ENCODE assay signal across 16 mouse cellular contexts in the genomic region with DNA sequence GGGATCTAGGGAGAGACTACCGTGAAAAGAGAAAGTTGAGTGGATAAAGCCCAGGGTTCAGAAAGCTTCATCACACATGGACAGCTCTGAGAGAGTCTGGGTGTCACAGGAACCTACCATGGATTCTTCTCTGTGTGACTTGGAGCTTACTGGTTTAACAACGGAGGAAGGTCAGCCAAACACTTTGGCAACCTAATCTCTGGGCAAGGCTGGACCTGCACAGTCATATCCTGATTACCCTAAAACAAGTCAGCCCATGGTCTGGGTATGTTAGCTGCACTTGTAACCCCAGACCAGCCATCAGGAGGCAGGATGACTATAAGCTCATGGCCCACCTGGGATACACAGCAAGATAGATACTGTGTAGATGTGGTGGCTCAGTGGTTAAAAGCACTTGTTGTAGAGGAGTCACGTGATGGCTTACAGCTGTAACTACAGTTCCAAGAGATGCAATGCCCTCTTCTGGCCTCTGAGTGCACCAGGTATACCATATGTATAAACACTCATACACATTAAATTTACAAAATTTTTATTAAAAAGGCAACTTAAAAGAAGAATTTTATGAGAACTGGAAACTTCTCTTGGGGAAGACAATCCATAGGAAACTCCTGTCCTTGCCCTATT.
A peak's percentile ranks its signal among the peaks of the same experiment; 100 is the strongest.
DNase-seq lines count a peak whose midpoint lies in the region; ATAC-seq and TF ChIP-seq lines count a peak whose summit lies in the region.
"Had no signal": no experiment of that assay in that cellular context is flagged by ENCODE, and none has a peak within 500 bp of the region (broad histone marks: within the 10 kb centered on the region; RNA-seq: fewer than 3 reads in every experiment).

No protein-coding gene starts in this region.

- peak; percentile 30; the same call in 1 of the 2 replicates for TF ChIP-seq CTCF in liver, embryonic 14.5 days (IDR thresholded peaks at IDR 0.05; ENCODE audit: low read depth)
- TF ChIP-seq CTCF in CH12.LX (conservative IDR thresholded peaks at IDR 0.05 in 1 of 2, IDR thresholded peaks at IDR 0.05 in 1 of 2; ENCODE audit: low read depth in 2 of 2, low read length in 2 of 2): peak; percentile 12 to 58; a peak in 2 of 4 replicates

- no peaks in the 10 kb centered on the region for H3K9me3 ChIP-seq in liver, embryonic 14.5 days (ENCODE audit: control insufficient read depth, low read length)
- no peaks in the 10 kb centered on the region for H3K9me3 ChIP-seq in liver, embryonic 12.5 days (replicated peaks)
- no peaks in the 10 kb centered on the region for H3K9me3 ChIP-seq in CH12.LX (replicated peaks; ENCODE audit: low read length)
- H3K9me3 ChIP-seq: heart, embryonic 15.5 days; hindbrain, embryonic 15.5 days had no signal

- no peaks in the 10 kb centered on the region for H3K27me3 ChIP-seq in liver, embryonic 14.5 days (ENCODE audit: control insufficient read depth, insufficient read depth, low read length)
- no peaks in the 10 kb centered on the region for H3K27me3 ChIP-seq in liver, embryonic 12.5 days (replicated peaks)
- no peaks in the 10 kb centered on the region for H3K27me3 ChIP-seq in CH12.LX (replicated peaks)
- no peaks in the 10 kb centered on the region for H3K27me3 ChIP-seq in splenic B cell, adult 2 months (ENCODE audit: control insufficient read depth, insufficient read depth, low read length, poor library complexity, severe bottlenecking)
- H3K27me3 ChIP-seq: heart, embryonic 15.5 days; hindbrain, embryonic 15.5 days had no signal

- no peak for ATAC-seq in liver, embryonic 14.5 days (ENCODE audit: insufficient read depth)
- no peak for ATAC-seq in liver, embryonic 12.5 days
- ATAC-seq in activated CD4-positive, CD25-positive, alpha-beta regulatory T cell, adult 4 months: peak; percentile 46
- ATAC-seq in granulocyte monocyte progenitor cell, adult 5-6 weeks (replicated peaks; ENCODE audit: poor library complexity, severe bottlenecking): no peak; the same call in 1 of the 2 replicates

- H3K27ac ChIP-seq in liver, embryonic 14.5 days: no peak overlapping the region
- H3K27ac ChIP-seq in liver, embryonic 12.5 days: no peak overlapping the region
- H3K27ac ChIP-seq in CH12.LX (ENCODE audit: insufficient read depth, low read depth): no peak overlapping the region
- H3K27ac ChIP-seq: heart, embryonic 15.5 days; hindbrain, embryonic 15.5 days; macrophage had no signal

- dilution Hi-C loops in CH12.LX (cut with MboI; ENCODE audit: extremely low pct_ligation_motif_present, extremely low pct_unique_long_range_greater_than_20kb, low sequenced_read_pairs): no loop called here

- H3K79me2 ChIP-seq in CH12.LX (replicated peaks; ENCODE audit: control insufficient read depth, extremely low read depth, insufficient read depth, poor library complexity, severe bottlenecking): no peaks in the 10 kb centered on the region

- no peak overlapping the region for H3K4me2 ChIP-seq in liver, embryonic 14.5 days (ENCODE audit: low read depth)
- H3K4me2 ChIP-seq in liver, embryonic 12.5 days: no peak overlapping the region
- H3K4me2 ChIP-seq in CH12.LX (ENCODE audit: insufficient read depth, low read depth, poor library complexity, severe bottlenecking): peak overlapping the region; percentile 31; the same call in 1 of the 2 replicates
- H3K4me2 ChIP-seq: heart, embryonic 15.5 days; hindbrain, embryonic 15.5 days had no signal

- DNase-seq in liver, embryonic 14.5 days (ENCODE audit: low read depth in 3 of 3, low spot score in 3 of 3): no peak
- peak; percentile 27 for DNase-seq in CH12.LX (ENCODE audit: extremely low read depth)
- DNase-seq in splenic B cell, adult 2 months (ENCODE audit: low read depth, low spot score): peak; percentile 19
- DNase-seq in T-cell, adult 2 months (ENCODE audit: low spot score): no peak
- DNase-seq: adrenal gland, adult 8-10 months; cerebellum, adult 9-11 months; gastrocnemius, postnatal 36 days; kidney, adult 9 months; left cerebral cortex, postnatal 4 days; thymus, adult 18-20 months had no signal

- peak; percentile 44 for TF ChIP-seq RAD21 in CH12.LX (IDR thresholded peaks at IDR 0.05; ENCODE audit: low read depth, low read length)

- no peak for TF ChIP-seq POLR2A in CH12.LX (IDR thresholded peaks at IDR 0.05; ENCODE audit: low read depth, low read length)

- TF ChIP-seq EP300 in liver, embryonic 14.5 days (IDR thresholded peaks at IDR 0.05; ENCODE audit: low read depth): no peak
- no peak for TF ChIP-seq EP300 in CH12.LX (IDR thresholded peaks at IDR 0.05; ENCODE audit: low read length)

- no peak overlapping the region for H3K4me3 ChIP-seq in liver, embryonic 14.5 days (ENCODE audit: insufficient read depth in 1 of 2, low read depth in 2 of 2, low read length in 2 of 2)
- no peak overlapping the region for H3K4me3 ChIP-seq in liver, embryonic 12.5 days
- no peak overlapping the region for H3K4me3 ChIP-seq in CH12.LX (replicated peaks in 1 of 3; ENCODE audit: low read depth in 2 of 3, low read length in 2 of 3, poor library complexity in 1 of 3)
- H3K4me3 ChIP-seq: heart, embryonic 15.5 days; hindbrain, embryonic 15.5 days had no signal

- no peak overlapping the region for H3K9ac ChIP-seq in liver, embryonic 14.5 days (replicated peaks)
- no peak overlapping the region for H3K9ac ChIP-seq in liver, embryonic 12.5 days
- no peak overlapping the region for H3K9ac ChIP-seq in CH12.LX (ENCODE audit: insufficient read depth, low read depth)
- H3K9ac ChIP-seq: heart, embryonic 15.5 days; hindbrain, embryonic 15.5 days had no signal

- H3K36me3 ChIP-seq in liver, embryonic 14.5 days (replicated peaks; ENCODE audit: control insufficient read depth, insufficient read depth, low read depth): no peaks in the 10 kb centered on the region
- no peaks in the 10 kb centered on the region for H3K36me3 ChIP-seq in liver, embryonic 12.5 days
- no peaks in the 10 kb centered on the region for H3K36me3 ChIP-seq in CH12.LX (replicated peaks in 1 of 2; ENCODE audit: control insufficient read depth in 1 of 2, insufficient read depth in 1 of 2, low read length in 1 of 2)
- H3K36me3 ChIP-seq in splenic B cell, adult 2 months (ENCODE audit: control insufficient read depth, insufficient read depth, low read length, poor library complexity, severe bottlenecking): no peaks in the 10 kb centered on the region
- H3K36me3 ChIP-seq: heart, embryonic 15.5 days; hindbrain, embryonic 15.5 days had no signal

- peaks cover 7 to 15% of the 10 kb centered on the region in 2 experiments for H3K4me1 ChIP-seq in liver, embryonic 14.5 days (replicated peaks; ENCODE audit: control insufficient read depth in 2 of 2, insufficient read depth in 2 of 2, low read length in 1 of 2)
- peaks cover 34% of the 10 kb centered on the region for H3K4me1 ChIP-seq in liver, embryonic 12.5 days
- H3K4me1 ChIP-seq in CH12.LX (ENCODE audit: control insufficient read depth in 1 of 2, insufficient read depth in 2 of 2): peaks cover 0 to 8% of the 10 kb centered on the region in 2 experiments; a peak in 2 of 4 replicates
- H3K4me1 ChIP-seq: hindbrain, embryonic 15.5 days had no signal

- in situ Hi-C loops in CH12.LX (cut with MboI; ENCODE audit: low pct_ligation_motif_present, low pct_unique_long_range_greater_than_20kb, low sequenced_read_pairs): loop anchor here (25.0 kb wide), 1 partner anchor 316 kb away; no protein-coding TSS in a partner anchor

- 61% methylated on average over 3 of the region's 3 CpGs for WGBS in liver, embryonic 14.5 days (ENCODE audit: insufficient replicate concordance)
- 64% methylated on average over 3 of the region's 3 CpGs for WGBS in liver, embryonic 12.5 days (ENCODE audit: insufficient replicate concordance)

TF ChIP-seq in CH12.LX, 34 proteins besides CTCF, POLR2A, EP300 and RAD21:
- no peak for TF ChIP-seq RCOR1 (conservative IDR thresholded peaks at IDR 0.05; ENCODE audit: low read depth, low read length)
- peak; percentile 84 for TF ChIP-seq USF1 (IDR thresholded peaks at IDR 0.05; ENCODE audit: low read depth, low read length)
- TF ChIP-seq E2F4 (IDR thresholded peaks at IDR 0.05; ENCODE audit: insufficient replicate concordance, low read depth, low read length): no peak
- peak; percentile 52 for TF ChIP-seq SMC3 (IDR thresholded peaks at IDR 0.05; ENCODE audit: low read depth, low read length)
- peak; percentile 85 for TF ChIP-seq BHLHE40 (IDR thresholded peaks at IDR 0.05; ENCODE audit: low read depth, low read length)
- peak; percentile 80 for TF ChIP-seq USF2 (conservative IDR thresholded peaks at IDR 0.05; ENCODE audit: low read depth, low read length)
- no peak for TF ChIP-seq JUND (conservative IDR thresholded peaks at IDR 0.05; ENCODE audit: low read depth, low read length)
- no peak for TF ChIP-seq MXI1 (IDR thresholded peaks at IDR 0.05; ENCODE audit: low read depth, low read length)
- TF ChIP-seq MAX (IDR thresholded peaks at IDR 0.05; ENCODE audit: low read length): peak; percentile 61
- no peak for TF ChIP-seq ELF1 (IDR thresholded peaks at IDR 0.05; ENCODE audit: low read depth, low read length)
- TF ChIP-seq GABPA (IDR thresholded peaks at IDR 0.05; ENCODE audit: insufficient replicate concordance, low read depth, low read length): no peak

Comparison
In these comparisons a context has a peak if more than half of its experiments do, and no peak if none do; other contexts are left out.
1. DNase-seq: peak in CH12.LX (single experiment) and splenic B cell, adult 2 months (single experiment); none in liver, embryonic 14.5 days (0 of 3) and T-cell, adult 2 months (single experiment).